Mouse (Mus musculus): Measurements from ENCODE around the gene Aplp2.
"Not testable (repeated sequence)": the region's sequence is repeated elsewhere in the genome, so short reads cannot be mapped to it uniquely, and the experiment has no call there.

The Aplp2 gene

DNA sequence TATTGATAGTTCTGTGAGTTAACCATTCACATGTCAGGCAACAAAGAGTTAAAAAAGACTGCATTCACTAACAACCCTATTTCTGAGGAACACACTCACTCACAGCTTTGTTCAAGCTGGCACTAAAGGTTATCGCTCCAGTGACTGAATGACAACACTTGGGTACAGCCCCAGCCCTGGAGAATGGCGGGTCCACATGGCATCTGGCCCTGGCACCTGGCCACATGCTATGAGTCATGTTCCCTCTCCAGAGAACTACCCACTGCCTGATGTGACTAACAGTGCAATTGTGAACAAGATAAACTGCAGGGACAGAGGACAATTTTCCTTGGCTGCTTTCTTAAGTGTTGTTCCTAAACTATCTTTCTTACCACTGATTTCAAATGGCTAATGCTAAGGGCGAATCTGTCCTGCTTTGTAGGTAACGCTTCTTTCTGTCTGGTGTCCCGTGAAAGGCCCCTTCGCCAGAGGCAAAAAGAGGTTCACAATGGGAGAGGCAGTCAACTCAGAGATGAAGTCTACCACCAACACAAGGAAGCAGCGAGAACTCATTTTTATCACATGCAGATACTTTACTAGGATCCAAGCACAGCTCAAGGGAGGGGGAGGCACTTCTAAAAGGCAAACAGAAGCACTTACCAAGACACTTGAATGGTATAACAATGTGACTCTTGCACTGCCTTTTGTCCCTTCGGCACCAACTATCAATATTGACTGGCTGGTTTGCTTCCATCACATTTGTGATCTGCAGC is 35.1 kb downstream of the Aplp2 start:
- peak; percentile 93 for DNase-seq

DNA sequence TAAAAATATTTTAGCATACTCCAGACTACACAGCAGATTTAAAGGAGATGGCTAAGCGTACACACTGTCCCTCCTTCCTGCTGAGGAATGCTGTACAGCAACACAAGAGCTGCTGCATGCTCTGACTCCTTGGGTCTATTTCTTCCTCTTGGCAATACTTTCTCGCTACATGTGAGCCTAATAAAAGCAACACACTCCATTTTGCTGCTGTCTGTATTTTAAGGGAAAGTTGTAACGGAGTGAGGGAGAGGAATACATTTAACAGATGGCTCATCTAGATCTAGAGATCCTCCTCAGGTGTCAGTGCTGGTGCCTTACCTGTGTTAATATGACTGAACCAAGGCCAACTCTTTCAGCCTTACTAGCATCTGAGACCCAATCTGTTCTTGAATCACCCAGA is 35.6 kb downstream of the Aplp2 start:
- DNase-seq, result no peak

DNA sequence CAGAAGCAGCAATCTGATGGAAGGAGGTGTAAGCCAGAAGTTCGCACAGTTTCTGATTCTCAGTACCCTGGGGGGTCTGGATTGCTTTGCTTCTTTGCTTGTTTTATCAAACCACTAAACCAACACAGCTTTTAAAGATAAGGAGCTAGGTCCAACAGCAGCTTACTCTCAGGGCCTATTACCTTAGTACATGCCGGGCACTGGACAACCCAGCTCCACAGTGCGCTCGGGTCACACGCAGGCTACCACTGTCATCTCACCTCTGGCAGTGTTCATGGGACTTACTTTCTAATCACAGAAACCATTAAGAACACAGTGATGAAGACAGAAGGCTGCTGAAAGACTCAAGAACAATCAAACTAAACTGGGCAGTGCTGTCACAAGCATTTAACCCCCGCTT is 36.3 kb downstream of the Aplp2 start:
- DNase-seq, result no peak

DNA sequence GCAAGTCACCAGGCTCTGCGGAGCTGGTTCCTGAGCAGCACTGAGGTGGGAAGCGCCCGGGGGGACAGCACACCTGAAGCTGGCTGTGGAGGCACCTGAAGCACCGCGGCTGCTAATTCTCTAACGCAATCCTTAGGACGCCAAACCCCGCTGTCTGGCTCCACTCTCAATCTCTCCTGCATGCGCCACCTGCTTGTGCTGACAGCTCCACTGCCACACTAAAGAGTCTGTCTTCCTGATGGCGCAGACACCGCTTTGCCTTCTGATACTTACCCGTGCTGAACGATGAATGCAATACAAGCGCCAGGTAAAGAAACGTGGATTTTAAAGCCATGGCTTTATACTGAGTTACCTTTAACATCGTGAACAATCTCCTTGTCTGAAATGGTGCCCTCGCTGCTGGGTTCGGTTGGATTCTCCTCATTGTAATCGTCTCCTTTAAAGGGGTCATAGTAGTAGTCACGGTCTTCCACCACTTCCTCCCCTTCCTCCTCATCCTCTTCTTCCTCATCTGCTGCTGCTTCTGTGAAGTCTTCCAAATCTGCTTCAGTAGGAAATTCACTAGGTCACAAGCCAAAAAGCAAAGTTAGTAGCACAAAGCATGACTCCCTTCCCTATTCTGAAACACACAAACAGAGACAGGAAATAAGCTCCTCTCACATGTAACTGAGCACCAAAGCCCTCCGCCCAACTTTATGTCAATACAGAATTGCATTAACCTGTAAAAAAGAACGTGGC is 43.1 kb downstream of the Aplp2 start:
- no peak for DNase-seq

DNA sequence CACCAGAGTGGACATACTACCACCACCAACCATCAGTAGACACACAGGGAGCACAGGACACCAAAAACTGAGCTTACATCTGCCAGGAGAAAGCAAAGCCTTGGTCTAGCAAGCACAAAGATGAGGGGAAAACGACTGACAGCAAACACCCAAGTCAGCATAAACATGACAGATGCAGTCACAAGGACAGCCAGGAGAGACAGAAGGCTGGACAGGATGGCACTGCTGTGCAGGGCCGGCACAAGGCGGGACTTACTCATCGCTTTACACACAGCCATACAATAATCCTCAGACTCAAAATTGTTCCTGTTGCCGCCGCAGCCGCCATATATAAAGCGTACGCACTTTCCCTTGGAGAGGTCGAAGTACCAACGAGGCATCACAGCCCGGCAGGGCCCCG is 44.3 kb downstream of the Aplp2 start:
- no peak for DNase-seq

DNA sequence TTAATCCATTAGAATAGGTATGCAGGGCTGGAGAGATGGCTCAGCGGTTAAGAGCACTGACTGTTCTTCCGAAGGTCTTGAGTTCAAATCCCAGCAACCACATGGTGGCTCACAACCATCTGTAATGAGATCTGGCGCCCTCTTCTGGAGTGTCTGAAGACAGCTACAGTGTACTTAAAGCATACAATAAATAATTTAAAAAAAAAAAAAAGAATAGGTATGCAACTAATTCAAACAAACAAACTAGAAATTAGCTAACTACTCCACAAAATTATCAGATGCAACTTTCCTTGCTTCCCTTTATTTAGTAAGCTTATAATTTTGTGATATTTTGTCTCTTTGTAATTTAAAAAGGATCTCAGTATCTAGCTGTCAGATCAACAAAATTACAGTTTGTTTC is 46.1 kb downstream of the Aplp2 start:
- not testable (repeated sequence) for DNase-seq

DNA sequence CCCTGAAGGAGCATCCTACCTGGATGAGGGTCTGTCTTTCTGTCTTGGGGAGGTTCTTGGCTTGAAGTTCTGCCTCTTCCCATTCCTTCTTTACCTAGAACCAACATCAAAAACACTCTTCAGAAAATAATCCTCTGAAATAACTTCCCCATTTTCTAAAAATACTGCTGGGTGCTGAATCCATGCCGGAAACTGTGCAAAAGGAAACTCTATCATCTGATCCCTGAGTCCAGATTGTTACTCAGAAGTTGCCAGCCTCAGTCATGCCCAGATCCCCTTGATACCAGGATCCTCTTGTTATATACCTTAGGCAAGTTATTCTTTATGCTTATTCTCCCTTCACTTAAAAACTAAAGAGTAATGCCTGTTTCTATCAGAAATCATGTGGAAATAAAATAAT is 48.3 kb downstream of the Aplp2 start:
- no peak for DNase-seq

DNA sequence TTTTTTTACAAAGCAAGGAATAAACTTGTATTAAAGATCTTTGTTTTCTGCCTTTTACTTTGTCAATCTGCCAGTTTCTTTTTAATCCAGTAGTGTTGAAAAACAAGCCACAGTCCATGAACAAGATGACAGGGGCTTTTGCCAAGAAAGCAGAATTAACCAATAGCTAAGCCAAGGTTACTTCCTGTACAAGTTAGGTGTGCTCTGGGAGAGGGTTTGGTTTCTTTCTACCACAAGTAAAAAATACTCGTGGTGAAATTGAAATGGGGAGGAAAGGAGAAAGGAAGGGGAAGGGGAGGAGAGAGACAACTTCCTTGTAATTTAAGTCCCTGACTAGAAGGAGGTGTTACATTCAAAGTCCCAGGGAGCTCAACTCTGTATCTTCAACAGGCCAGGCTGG is 48.7 kb downstream of the Aplp2 start:
- no peak for DNase-seq

DNA sequence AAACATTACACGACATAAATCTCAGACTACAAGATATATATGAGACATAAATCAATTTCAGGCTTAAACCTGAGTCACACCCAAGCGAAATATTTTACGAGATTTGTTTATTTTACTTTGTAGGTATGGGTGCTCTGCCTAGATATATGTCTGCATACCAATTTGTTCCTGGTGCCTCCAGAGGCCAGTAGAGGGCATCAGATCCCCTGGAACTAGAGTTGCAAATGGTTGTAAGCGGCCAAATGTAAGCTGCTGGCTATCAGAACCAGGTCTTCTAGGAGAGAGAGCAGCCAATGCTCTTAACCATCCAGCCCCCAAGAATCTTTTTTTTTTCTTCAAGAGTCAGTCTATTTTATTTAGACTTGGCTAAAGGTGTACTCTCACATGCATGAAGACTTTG is 51.7 kb downstream of the Aplp2 start:
- DNase-seq, result no peak

DNA sequence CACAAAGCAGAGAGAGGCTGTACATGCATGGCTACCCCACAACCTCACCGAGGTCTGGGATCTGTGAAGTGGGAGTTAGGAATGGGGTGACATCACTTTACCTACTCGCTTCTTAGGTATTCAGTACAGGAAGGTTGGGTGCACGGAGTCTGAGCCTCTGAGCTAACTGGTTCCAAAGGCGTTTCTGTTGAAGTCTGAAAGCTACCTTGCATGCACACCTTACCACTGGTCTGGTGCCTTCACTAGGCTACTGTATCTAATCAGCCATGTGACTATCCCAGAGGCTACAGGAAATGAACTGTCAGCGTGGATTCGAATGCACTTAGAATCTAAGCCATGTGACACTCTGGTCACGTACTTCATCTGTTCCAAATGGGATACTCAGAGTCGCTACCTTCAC is 55.0 kb downstream of the Aplp2 start:
- no peak for DNase-seq

DNA sequence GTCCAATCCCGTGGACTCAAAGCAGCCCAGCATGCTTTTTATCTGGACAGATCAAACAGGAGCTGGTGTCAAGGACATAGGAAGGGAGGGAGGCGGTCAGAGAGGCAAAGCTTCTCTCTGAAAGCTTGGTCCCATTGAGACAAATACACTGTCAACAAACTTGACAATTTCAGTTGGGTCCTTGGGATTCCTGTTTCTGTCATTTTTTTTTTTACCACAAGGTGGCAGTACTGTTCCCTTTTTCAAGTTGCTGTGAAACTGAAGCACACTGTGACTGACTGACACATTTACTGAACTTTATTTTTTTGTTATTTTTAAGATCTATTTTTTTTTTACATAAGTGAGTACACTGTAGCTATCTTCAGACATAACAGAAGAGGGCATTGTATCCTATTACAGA is 60.6 kb downstream of the Aplp2 start:
- no peak for DNase-seq

DNA sequence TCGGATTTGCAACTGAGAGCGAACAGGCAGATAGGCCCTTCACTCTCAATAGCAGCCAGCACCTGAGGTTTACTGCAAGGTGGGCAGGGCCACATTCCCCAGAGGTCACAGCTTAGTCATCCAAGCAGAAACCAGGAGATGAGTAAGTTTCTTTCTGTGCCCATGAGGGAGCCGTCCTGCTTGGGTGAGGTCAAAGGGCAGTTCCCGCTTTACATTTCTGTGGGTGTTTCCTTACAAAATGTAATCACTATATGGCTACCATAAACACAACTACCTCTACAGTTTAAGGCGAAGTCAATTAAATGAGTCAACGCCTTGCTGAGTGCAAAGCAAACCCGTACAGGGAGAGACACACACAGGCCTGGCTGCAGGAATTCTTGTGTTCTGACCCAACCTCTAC is 63.5 kb downstream of the Aplp2 start:
- DNase-seq, result no peak

DNA sequence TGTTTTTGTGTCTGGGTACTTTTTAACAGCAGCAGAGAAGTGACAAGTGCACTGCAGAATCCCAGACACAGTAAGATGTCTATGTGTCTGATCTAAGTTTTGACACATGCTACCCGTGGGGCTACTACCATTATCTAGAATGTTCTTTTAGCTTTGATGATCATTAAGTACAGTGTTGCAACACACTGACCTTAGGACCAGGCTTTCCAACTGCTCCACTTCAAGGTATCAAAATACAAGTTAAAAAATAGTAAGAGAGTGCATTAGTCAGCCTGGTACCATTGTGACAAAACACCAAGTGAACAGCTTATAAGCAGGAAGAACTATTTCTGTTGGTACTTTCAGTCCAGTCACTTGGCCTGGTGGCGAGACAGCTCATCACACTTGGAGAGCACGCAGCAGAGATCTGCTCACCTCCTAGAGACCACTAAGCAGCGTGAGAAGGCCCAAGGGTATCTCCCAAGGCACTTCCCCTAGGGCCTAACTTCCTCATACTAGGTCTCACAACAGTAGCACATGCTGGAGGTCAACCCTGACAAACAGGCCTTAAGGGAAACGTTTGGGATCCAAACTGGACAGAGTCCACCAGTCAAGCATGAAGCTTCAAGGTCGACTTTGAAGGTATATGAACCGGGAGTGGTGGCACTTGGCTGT is 66.2 kb downstream of the Aplp2 start:
- peak; percentile 88 for DNase-seq

DNA sequence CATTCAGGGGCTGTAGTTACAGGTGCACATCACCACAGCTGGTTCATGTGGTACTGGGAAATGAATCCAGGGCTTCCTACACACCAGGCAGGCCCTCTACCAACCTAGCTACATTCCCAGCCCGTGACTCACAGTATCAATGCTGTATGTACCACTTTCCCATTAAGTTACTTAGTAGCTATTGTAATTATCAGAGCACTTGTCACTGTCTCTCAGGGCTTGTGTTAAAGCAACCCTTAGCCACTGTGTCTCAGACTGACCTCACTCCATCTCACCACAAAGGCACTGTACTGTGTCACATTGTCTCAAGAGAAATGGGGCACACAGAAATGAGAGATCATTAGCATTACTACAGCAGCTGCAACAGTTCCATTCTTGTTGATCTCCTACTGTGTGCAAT is 68.7 kb downstream of the Aplp2 start:
- no peak for DNase-seq

DNA sequence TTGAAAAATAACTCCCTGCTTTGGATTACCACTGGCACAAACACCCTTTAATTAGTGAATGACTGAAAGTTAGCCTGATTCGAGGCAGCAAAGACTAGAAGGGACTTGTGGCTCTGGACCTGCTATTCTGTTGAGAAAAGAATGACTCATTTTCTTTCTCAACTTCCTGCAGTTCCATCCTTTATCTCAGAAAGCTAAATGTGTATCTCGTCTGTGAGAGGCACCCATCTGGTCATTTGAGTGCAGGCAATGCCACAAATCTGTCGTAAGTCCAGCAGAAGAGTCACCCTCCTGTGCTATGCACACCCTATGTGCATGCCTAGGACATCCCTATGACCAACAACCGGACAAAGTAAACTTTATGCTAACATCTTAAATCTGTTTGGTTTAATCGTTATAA is 78.5 kb downstream of the Aplp2 start:
- DNase-seq, result no peak

DNA sequence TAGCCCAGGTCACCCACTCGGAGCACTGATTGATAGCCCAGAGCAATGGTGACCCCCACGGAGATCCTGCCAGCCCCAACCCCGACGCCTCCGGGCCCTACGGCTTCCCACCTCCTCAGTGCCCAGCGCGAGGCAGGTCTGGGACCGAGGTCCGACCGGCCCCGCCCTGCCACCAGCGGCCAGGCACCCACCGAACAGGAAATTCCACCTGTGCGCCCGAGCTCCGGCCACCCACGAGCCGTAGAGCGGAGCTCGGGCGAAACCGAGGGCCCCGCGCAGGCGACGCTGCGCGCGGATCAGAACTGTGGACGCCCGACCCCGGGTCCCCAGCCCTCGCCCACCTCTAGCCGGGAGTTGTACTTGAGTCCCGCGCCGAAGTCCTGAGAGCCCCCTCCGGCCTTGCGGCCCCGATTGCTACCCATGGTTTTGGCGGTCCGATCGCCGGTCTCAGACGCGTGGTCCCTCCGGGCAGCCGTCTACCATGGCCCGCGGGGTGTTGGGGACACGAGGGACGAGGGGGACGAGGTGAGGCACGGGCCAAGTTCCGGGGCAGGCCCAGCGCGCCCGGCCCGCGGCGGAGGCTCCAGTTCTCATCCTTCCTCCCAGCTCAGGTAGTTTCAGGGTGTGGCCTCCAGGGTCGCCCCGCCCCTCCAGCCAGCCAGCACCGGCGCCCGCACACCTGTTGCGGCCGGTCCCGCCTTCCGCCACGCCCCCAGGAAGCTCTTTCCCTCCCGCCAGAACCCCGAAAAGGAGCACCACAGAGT is 80.2 kb downstream of the Aplp2 start, which contains the start of gene St14:
Gene St14, minus strand, starts transcription at position 649 of the 764 bp plus-strand sequence.
- DNase-seq, result no peak

DNA sequence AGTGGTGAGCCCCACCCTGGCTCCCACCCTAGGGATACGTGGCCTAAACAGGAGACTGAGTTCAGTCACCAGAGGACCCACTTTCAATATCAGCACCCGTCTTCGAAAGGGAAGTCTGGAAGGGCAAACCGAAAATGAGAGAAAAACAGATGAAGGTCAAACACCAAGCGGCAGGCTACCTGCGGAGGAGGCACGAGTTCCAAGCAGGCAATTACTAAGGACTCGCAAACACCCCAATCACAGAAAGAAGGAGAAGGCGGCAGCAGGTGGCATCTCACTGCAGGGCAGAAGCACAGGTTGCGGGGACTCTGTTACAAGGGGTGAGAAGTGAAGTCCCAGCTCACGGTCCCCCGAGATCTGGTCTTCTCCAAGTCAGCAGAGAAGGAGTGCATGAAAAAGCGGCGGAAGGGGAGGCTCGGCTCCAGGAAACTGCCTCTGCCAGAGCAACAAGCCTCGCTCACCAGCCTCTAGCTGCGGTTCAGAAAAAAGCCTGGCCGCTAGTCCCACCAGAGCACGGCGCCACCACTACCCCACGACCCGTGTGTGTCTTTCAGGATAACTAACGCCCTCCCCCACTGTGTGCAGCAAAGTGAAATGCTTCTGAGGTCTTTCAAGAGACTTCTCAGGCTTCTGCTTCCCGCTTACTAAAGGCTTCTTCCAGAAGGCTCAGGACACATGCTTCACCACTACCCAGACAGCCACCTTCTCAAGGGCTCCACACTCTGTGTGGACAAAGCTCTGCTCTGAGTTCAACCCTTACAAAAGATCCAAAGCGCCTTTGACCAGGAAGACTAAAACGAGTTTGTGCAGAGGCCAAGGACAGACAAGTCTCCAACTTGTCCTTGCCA is 81.0 kb downstream of the Aplp2 start:
- DNase-seq, result no peak

DNA sequence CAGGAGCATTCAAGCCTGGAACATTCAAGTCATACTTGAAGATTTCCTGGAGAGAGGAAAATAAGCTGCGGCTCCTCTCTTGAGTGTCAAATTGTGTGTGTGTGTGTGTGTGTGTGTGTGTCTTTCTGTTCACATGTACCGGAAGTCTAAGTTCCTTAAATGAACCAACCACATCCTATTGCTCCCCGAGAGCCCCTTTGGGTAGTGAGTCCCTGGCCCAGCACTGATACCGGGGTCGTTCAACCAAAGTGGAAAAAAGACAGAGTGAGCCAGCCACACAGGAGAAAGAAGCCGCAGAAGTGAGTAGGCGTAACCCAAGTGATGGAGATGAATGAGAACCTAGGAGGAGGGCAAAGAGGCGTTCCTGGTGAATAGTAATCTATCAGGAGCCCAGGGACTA is 81.7 kb downstream of the Aplp2 start:
- peak; percentile 34 for DNase-seq

DNA sequence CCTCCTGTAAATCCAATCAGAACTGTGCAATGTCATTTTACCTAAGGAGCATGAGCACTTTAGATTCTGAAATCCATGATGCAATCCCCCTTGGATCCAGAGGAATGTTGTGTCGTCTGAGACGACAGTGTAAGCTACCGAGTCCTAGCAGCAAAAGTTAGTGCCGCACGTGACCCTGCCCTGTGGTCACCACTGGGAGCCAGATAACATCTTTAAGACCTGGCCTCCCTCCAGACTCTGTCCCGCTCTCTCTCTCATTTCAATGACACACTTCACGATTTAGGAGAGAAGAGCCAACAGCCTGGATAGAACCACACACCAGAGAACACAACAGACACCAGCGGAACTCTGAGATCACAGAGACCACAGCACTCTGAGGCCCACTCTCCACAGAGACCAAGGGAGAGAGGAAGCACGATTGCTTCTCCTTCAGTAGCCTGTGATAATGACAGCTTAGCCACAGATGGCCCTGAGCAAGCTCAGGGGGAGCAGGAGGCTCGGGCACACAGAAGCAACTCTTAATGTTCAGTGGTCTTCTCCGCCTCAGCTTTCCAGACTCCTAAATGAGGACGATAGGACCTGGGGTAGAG is 83.6 kb downstream of the Aplp2 start:
- no peak for DNase-seq

DNA sequence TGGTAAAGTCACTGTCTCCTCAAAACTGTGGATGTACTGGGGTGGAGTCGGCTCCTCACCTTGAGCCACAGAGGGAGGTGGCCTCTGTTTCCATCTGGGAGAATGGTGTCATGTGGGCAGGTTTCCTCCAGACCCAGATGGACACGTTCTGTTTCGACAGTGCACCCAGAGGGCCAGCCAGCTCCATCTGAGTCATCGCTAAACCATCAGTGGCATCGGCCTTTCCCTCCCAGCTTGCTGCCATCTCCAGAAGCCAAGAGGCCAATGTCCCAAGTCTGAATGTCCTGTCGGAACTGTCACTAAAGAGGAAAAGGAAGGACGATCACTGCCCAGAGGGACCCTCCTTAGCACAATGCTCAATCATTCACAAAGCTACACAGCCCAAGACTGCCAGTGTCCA is 85.5 kb downstream of the Aplp2 start:
- no peak for DNase-seq

DNA sequence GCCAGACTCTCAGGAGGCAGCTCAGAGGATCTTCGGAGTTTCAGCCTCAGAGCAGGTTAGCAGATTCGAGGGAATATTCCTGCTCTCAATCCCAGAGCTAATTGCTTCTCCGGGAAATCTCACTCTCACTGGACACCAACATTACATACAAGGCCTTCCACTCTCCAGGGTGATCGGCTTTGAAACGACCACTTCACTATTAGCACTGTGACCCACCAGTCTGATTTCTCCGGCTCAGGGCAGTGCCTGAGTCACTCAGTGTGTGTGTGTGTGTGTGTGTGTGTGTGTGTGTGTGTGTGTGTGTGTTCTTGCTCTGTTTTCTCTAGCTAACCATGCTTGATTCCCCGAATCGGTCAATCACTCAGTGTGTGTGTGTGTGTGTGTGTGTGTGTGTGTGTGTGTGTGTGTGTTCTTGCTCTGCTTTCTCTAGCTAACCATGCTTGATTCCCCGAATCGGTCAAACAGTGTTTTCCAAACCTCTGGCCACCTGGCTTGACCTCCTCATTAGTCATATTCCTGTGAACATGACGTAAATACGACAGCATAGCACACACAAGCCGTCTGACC is 89.1 kb downstream of the Aplp2 start:
- no peak for DNase-seq

DNA sequence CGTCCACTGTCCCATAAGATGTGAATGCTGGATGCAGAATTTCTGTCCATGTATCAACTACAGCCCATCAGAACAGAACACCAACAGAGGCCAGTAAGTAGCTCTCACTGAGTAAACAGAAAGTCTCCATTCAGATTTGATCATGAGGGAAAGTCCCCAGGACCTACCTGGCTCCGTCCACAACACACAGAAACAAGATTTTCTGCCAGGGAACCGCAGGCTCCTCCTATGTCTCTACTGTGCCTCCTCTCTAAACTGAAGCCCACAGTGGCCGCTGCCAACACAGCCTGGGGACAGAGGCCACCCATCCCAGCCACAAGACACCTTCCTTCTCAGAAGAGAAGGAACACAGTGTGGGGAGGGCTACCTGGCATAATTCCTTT is 91.1 kb downstream of the Aplp2 start:
- DNase-seq, result no peak

Data from layer of hippocampus, adult 9-11 months (tissue).